In the genomic region with DNA sequence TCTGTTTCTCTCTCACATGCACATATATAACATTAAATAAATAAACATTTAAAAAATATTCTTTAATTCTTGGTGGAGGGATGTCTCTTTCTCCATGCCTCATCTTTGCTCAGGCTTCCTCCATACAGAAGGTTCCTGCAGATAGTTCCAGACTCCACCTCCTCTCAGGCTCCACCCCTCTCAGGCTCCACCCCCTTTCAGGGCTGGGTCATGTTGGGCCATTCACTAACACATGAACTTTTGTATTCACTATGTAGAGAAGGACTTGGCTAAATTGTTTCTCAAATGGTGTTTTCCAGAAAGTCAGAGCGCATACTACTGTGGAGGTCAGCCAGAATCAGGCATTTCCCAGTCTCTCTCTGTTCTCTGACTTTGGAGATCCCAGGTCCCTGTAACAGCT, we compare ENCODE assay signal across 36 mouse cellular contexts. TPM values are rescaled to one million over a fixed set of nuclear protein-coding genes. Genes with fewer than 3 reads are reported as not detected.
A peak's percentile ranks its signal among the peaks of the same experiment; 100 is the strongest.
DNase-seq lines count a peak whose midpoint lies in the region; ATAC-seq and TF ChIP-seq lines count a peak whose summit lies in the region.
"Had no signal": no experiment of that assay in that cellular context is flagged by ENCODE, and none has a peak within 500 bp of the region (broad histone marks: within the 10 kb centered on the region; RNA-seq: fewer than 3 reads in every experiment).

No protein-coding gene starts in this region.

- peak; percentile 26 for DNase-seq in lung, postnatal 10 days
- DNase-seq in lung, postnatal 0 days (ENCODE audit: low spot score) = no peak
- DNase-seq in MEL-GATA-1-ER (ENCODE audit: extremely low read depth, low read depth) = peak; percentile 29
- DNase-seq in forebrain, postnatal 0 days = no peak
- no peak for DNase-seq in right cerebral cortex, adult 18-20 months
- DNase-seq: adrenal gland, postnatal 14 days; cerebellum, adult 11 months; cerebellum, adult 9-10 months; gastrocnemius, postnatal 10 days; heart, postnatal 36 days; kidney, adult 18-20 months; kidney, postnatal 25 days; lung, embryonic 14.5 days; lung, postnatal 36 days; midbrain, embryonic 14.5 days; right cerebral cortex, postnatal 4 days; thymus, adult 2 months had no signal

- H3K4me1 ChIP-seq in lung, postnatal 0 days (ENCODE audit: insufficient read depth, low read depth, low read length) = no peaks in the 10 kb centered on the region
- peaks cover 5% of the 10 kb centered on the region; the same call in 1 of the 2 replicates for H3K4me1 ChIP-seq in liver, embryonic 12.5 days
- H3K4me1 ChIP-seq in forebrain, postnatal 0 days (ENCODE audit: insufficient read depth) = no peaks in the 10 kb centered on the region
- no peaks in the 10 kb centered on the region for H3K4me1 ChIP-seq in neural tube, embryonic 15.5 days
- H3K4me1 ChIP-seq: forebrain, embryonic 12.5 days; kidney, embryonic 15.5 days; limb, embryonic 12.5 days had no signal

- no peak overlapping the region for H3K4me2 ChIP-seq in lung, postnatal 0 days (replicated peaks; ENCODE audit: low read depth, low read length)
- H3K4me2 ChIP-seq in liver, embryonic 12.5 days = no peak overlapping the region
- H3K4me2 ChIP-seq in forebrain, postnatal 0 days (ENCODE audit: low read depth) = no peak overlapping the region
- no peak overlapping the region for H3K4me2 ChIP-seq in neural tube, embryonic 15.5 days
- H3K4me2 ChIP-seq: forebrain, embryonic 12.5 days; heart, embryonic 11.5 days; kidney, embryonic 15.5 days; limb, embryonic 12.5 days; lung, embryonic 14.5 days had no signal

- no peak overlapping the region for H3K27ac ChIP-seq in lung, postnatal 0 days (ENCODE audit: low read length)
- no peak overlapping the region for H3K27ac ChIP-seq in liver, embryonic 12.5 days
- H3K27ac ChIP-seq in forebrain, postnatal 0 days (ENCODE audit: low read depth, low read length) = no peak overlapping the region
- H3K27ac ChIP-seq in neural tube, embryonic 15.5 days (replicated peaks) = no peak overlapping the region
- H3K27ac ChIP-seq: forebrain, embryonic 12.5 days; kidney, embryonic 15.5 days; limb, embryonic 12.5 days; liver, embryonic 14.5 days had no signal

- no peak for TF ChIP-seq EP300 in lung, postnatal 0 days (IDR thresholded peaks at IDR 0.05)

- no peaks in the 10 kb centered on the region for H3K27me3 ChIP-seq in lung, postnatal 0 days (replicated peaks; ENCODE audit: insufficient read depth, low read length)
- H3K27me3 ChIP-seq in liver, embryonic 12.5 days (replicated peaks) = no peaks in the 10 kb centered on the region
- no peaks in the 10 kb centered on the region for H3K27me3 ChIP-seq in forebrain, postnatal 0 days (ENCODE audit: insufficient read depth, low read length)
- no peaks in the 10 kb centered on the region for H3K27me3 ChIP-seq in neural tube, embryonic 15.5 days (replicated peaks)
- H3K27me3 ChIP-seq: forebrain, embryonic 12.5 days; kidney, embryonic 15.5 days; limb, embryonic 12.5 days had no signal

- no peak overlapping the region for H3K4me3 ChIP-seq in lung, postnatal 0 days (ENCODE audit: low read depth, low read length)
- no peak overlapping the region for H3K4me3 ChIP-seq in liver, embryonic 12.5 days
- no peak overlapping the region for H3K4me3 ChIP-seq in forebrain, postnatal 0 days (ENCODE audit: low read depth, low read length)
- H3K4me3 ChIP-seq in neural tube, embryonic 15.5 days (replicated peaks) = no peak overlapping the region
- H3K4me3 ChIP-seq: erythroblast, embryonic 14.5 days; forebrain, embryonic 12.5 days; kidney, embryonic 15.5 days; limb, embryonic 12.5 days; megakaryocyte, embryonic 14.5 days had no signal

- no peaks in the 10 kb centered on the region for H3K9me3 ChIP-seq in lung, postnatal 0 days (ENCODE audit: low read length)
- H3K9me3 ChIP-seq in liver, embryonic 12.5 days (replicated peaks) = no peaks in the 10 kb centered on the region
- no peaks in the 10 kb centered on the region for H3K9me3 ChIP-seq in forebrain, postnatal 0 days (ENCODE audit: low read length)
- H3K9me3 ChIP-seq in neural tube, embryonic 15.5 days (replicated peaks) = no peaks in the 10 kb centered on the region
- H3K9me3 ChIP-seq: forebrain, embryonic 12.5 days; kidney, embryonic 15.5 days; limb, embryonic 12.5 days; megakaryocyte, embryonic 14.5 days had no signal

- H3K36me3 ChIP-seq in lung, postnatal 0 days (ENCODE audit: insufficient read depth, low read length) = no peaks in the 10 kb centered on the region
- no peaks in the 10 kb centered on the region for H3K36me3 ChIP-seq in liver, embryonic 12.5 days
- H3K36me3 ChIP-seq in forebrain, postnatal 0 days (ENCODE audit: insufficient read depth) = no peaks in the 10 kb centered on the region
- no peaks in the 10 kb centered on the region for H3K36me3 ChIP-seq in neural tube, embryonic 15.5 days
- H3K36me3 ChIP-seq: forebrain, embryonic 12.5 days; kidney, embryonic 15.5 days; limb, embryonic 12.5 days had no signal

- no peak for TF ChIP-seq CTCF in lung, postnatal 0 days (IDR thresholded peaks at IDR 0.05)
- TF ChIP-seq CTCF in forebrain, postnatal 0 days (IDR thresholded peaks at IDR 0.05; ENCODE audit: low read depth) = no peak

- no peak overlapping the region for H3K9ac ChIP-seq in lung, postnatal 0 days (replicated peaks; ENCODE audit: low read depth)
- no peak overlapping the region for H3K9ac ChIP-seq in liver, embryonic 12.5 days
- H3K9ac ChIP-seq in forebrain, postnatal 0 days = no peak overlapping the region
- H3K9ac ChIP-seq in neural tube, embryonic 15.5 days (replicated peaks) = no peak overlapping the region
- H3K9ac ChIP-seq: forebrain, embryonic 12.5 days; kidney, embryonic 15.5 days; limb, embryonic 12.5 days; liver, embryonic 14.5 days; lung, embryonic 14.5 days had no signal

- 92% methylated on average over 1 of the region's 1 CpGs for WGBS in lung, postnatal 0 days
- 86% methylated on average over 1 of the region's 1 CpGs for WGBS in liver, embryonic 12.5 days (ENCODE audit: insufficient replicate concordance)
- WGBS in forebrain, postnatal 0 days = 95% methylated on average over 1 of the region's 1 CpGs
- 92% methylated on average over 1 of the region's 1 CpGs for WGBS in neural tube, embryonic 15.5 days

- no peak for ATAC-seq in lung, postnatal 0 days
- peak; percentile 57; the same call in 1 of the 2 replicates for ATAC-seq in liver, embryonic 12.5 days
- no peak for ATAC-seq in forebrain, postnatal 0 days
- ATAC-seq in neural tube, embryonic 15.5 days (ENCODE audit: low FRiP score) = no peak
- ATAC-seq: hindbrain, embryonic 16.5 days; Patski had no signal

RNA-seq across cellular contexts. Expression of gene Fcer2a, which starts 7.5 kb away (rescaled TPM):
- polyA plus RNA-seq in lung, postnatal 0 days (2015; fragmentation: Nextera tagmentation; extraction: Ambion mirVana) = 0.14 and 1.2 TPM in 2 replicates
- polyA plus RNA-seq in liver, embryonic 12.5 days (2016; fragmentation: Nextera tagmentation; extraction: Ambion mirVana) = 0.07 TPM in 1 of 2 replicates, not detected in the other
- not detected in 2 replicates for total RNA-seq in forebrain, postnatal 0 days (2014; rRNA removed)
- 0.20 and 0.24 TPM in 2 replicates for polyA plus RNA-seq in forebrain, postnatal 0 days (2015; fragmentation: Nextera tagmentation; extraction: Ambion mirVana)
- polyA plus RNA-seq in neural tube, embryonic 15.5 days (2015; fragmentation: Nextera tagmentation; extraction: Ambion mirVana) = 0.31 and 0.35 TPM in 2 replicates
- total RNA-seq: layer of hippocampus, adult 18-20 months; layer of hippocampus, postnatal 10 days; left cerebral cortex, adult 18-20 months; left cerebral cortex, postnatal 25 days had no signal
- polyA plus RNA-seq: erythroblast, embryonic 14.5 days; limb, embryonic 12.5 days had no signal

RNA-seq across cellular contexts. Expression of gene Clec4g, which starts 19.0 kb away (rescaled TPM):
- 0.88 and 1.1 TPM in 2 replicates for polyA plus RNA-seq in lung, postnatal 0 days (2015; fragmentation: Nextera tagmentation; extraction: Ambion mirVana)
- polyA plus RNA-seq in liver, embryonic 12.5 days (2016; fragmentation: Nextera tagmentation; extraction: Ambion mirVana) = 1.4 and 1.8 TPM in 2 replicates
- total RNA-seq in forebrain, postnatal 0 days (2014; rRNA removed) = not detected in 2 replicates
- polyA plus RNA-seq in forebrain, postnatal 0 days (2015; fragmentation: Nextera tagmentation; extraction: Ambion mirVana) = 0.21 TPM in 1 of 2 replicates, not detected in the other
- polyA plus RNA-seq in neural tube, embryonic 15.5 days (2015; fragmentation: Nextera tagmentation; extraction: Ambion mirVana) = not detected in 2 replicates
- total RNA-seq: ES-E14; gastrocnemius, postnatal 10 days; layer of hippocampus, adult 18-20 months; layer of hippocampus, postnatal 10 days; left cerebral cortex, adult 18-20 months; left cerebral cortex, postnatal 25 days had no signal
- polyA plus RNA-seq: embryonic facial prominence, embryonic 14.5 days; forebrain, embryonic 12.5 days; hindbrain, embryonic 16.5 days; intestine, embryonic 14.5 days; limb, embryonic 12.5 days; lung, embryonic 14.5 days; midbrain, embryonic 14.5 days; Patski had no signal

RNA-seq across cellular contexts. Expression of gene Trappc5, which starts 25.4 kb away (rescaled TPM):
- 29.2 and 30.0 TPM in 2 replicates for polyA plus RNA-seq in lung, postnatal 0 days (2015; fragmentation: Nextera tagmentation; extraction: Ambion mirVana)
- 22.1 and 22.8 TPM in 2 replicates for polyA plus RNA-seq in liver, embryonic 12.5 days (2016; fragmentation: Nextera tagmentation; extraction: Ambion mirVana)
- 70.5 and 72.7 TPM in 2 replicates for total RNA-seq in forebrain, postnatal 0 days (2014; rRNA removed)
- 61.2 and 68.5 TPM in 2 replicates for polyA plus RNA-seq in forebrain, postnatal 0 days (2015; fragmentation: Nextera tagmentation; extraction: Ambion mirVana)
- polyA plus RNA-seq in neural tube, embryonic 15.5 days (2015; fragmentation: Nextera tagmentation; extraction: Ambion mirVana) = 53.5 and 58.3 TPM in 2 replicates

RNA-seq across cellular contexts. Expression of gene Fcor, which starts 29.3 kb away (rescaled TPM):
- 6.9 and 9.1 TPM in 2 replicates for polyA plus RNA-seq in lung, postnatal 0 days (2015; fragmentation: Nextera tagmentation; extraction: Ambion mirVana)
- polyA plus RNA-seq in liver, embryonic 12.5 days (2016; fragmentation: Nextera tagmentation; extraction: Ambion mirVana) = 2.8 and 3.2 TPM in 2 replicates
- total RNA-seq in forebrain, postnatal 0 days (2014; rRNA removed) = 9.8 and 13.7 TPM in 2 replicates
- polyA plus RNA-seq in forebrain, postnatal 0 days (2015; fragmentation: Nextera tagmentation; extraction: Ambion mirVana) = 21.0 and 22.2 TPM in 2 replicates
- 21.7 and 22.8 TPM in 2 replicates for polyA plus RNA-seq in neural tube, embryonic 15.5 days (2015; fragmentation: Nextera tagmentation; extraction: Ambion mirVana)
- total RNA-seq: neutrophil, adult 5-6 weeks had no signal
- polyA plus RNA-seq: erythroblast, embryonic 14.5 days had no signal

RNA-seq across cellular contexts. Expression of gene Mcemp1, which starts 35.9 kb away (rescaled TPM):
- 19.3 and 20.2 TPM in 2 replicates for polyA plus RNA-seq in lung, postnatal 0 days (2015; fragmentation: Nextera tagmentation; extraction: Ambion mirVana)
- 0.91 and 0.97 TPM in 2 replicates for polyA plus RNA-seq in liver, embryonic 12.5 days (2016; fragmentation: Nextera tagmentation; extraction: Ambion mirVana)
- 0.19 TPM in 1 of 2 replicates, not detected in the other for total RNA-seq in forebrain, postnatal 0 days (2014; rRNA removed)
- polyA plus RNA-seq in forebrain, postnatal 0 days (2015; fragmentation: Nextera tagmentation; extraction: Ambion mirVana) = 0.30 and 0.40 TPM in 2 replicates
- 0.23 and 0.28 TPM in 2 replicates for polyA plus RNA-seq in neural tube, embryonic 15.5 days (2015; fragmentation: Nextera tagmentation; extraction: Ambion mirVana)
- total RNA-seq: left cerebral cortex, postnatal 25 days had no signal
- polyA plus RNA-seq: erythroblast, embryonic 14.5 days; heart, embryonic 11.5 days; limb, embryonic 12.5 days; Patski had no signal

Comparison
In these comparisons a context has a peak if more than half of its experiments do, and no peak if none do; other contexts are left out.
1. DNase-seq: peak in lung, postnatal 10 days (single experiment) and MEL-GATA-1-ER (single experiment); none in lung, postnatal 0 days (single experiment), forebrain, postnatal 0 days (single experiment) and right cerebral cortex, adult 18-20 months (single experiment).